Mouse (Mus musculus) neural tube, embryonic 14.5 days (tissue): ENCODE results near the gene Rbms3. TPM values are rescaled to one million over a fixed set of nuclear protein-coding genes. Genes with fewer than 3 reads are reported as not detected.
A peak's percentile ranks its signal among the peaks of the same experiment; 100 is the strongest.

Experiments used
- ATAC-seq: fragments of 200-750 bp; cut with Nextera tagmentation; 2 replicates; pipeline ENCODE4 v1.8.0; 2017; ENCODE audit warnings: low read depth, mild to moderate bottlenecking, moderate TSS enrichment, moderate library complexity
- H3K27ac ChIP-seq: fragments of 300-500 bp; sonication (generic); 2 replicates; pipeline ENCODE4 v1.5.1; 2014; ENCODE audit warnings: low read depth, mild to moderate bottlenecking, control low read depth, low read length, moderate library complexity, mixed read lengths
- H3K27me3 ChIP-seq: fragments of 300-500 bp; sonication (generic); 2 replicates; pipeline ENCODE4 v1.6.1; 2014; ENCODE audit warnings: low read length; ENCODE audit not compliant: control insufficient read depth, insufficient read depth
- H3K36me3 ChIP-seq: fragments of 300-500 bp; sonication (generic); 2 replicates; pipeline ENCODE4 v1.6.1; 2014; ENCODE audit warnings: low read length, mixed read lengths; ENCODE audit not compliant: control insufficient read depth, insufficient read depth
- H3K4me1 ChIP-seq: fragments of 300-500 bp; sonication (generic); 2 replicates; pipeline ENCODE4 v1.6.1; 2014; ENCODE audit warnings: low read length; ENCODE audit not compliant: control insufficient read depth, insufficient read depth
- H3K4me2 ChIP-seq: fragments of 300-500 bp; sonication (generic); 2 replicates; pipeline ENCODE4 v1.6.1; 2014; ENCODE audit warnings: mild to moderate bottlenecking, low read depth, low read length, control low read depth
- H3K4me3 ChIP-seq: fragments of 300-500 bp; sonication (generic); 2 replicates; pipeline ENCODE4 v1.5.1; 2014; ENCODE audit warnings: low read depth, low read length, control low read depth, mixed read lengths
- H3K9ac ChIP-seq: fragments of 300-500 bp; sonication (generic); replicated peaks from 2 replicates; pipeline ENCODE4 v1.6.1; 2014; ENCODE audit warnings: low read depth, mild to moderate bottlenecking, control low read depth, low read length, mixed read lengths
- H3K9me3 ChIP-seq: fragments of 300-500 bp; sonication (generic); 2 replicates; pipeline ENCODE4 v1.6.1; 2016; ENCODE audit warnings: low read length; ENCODE audit not compliant: control insufficient read depth
- WGBS: fragments of 180-500 bp; shearing (Covaris S2); extraction: QIAGEN DNeasy Blood & Tissue Kit; methylation state at CpG from one replicate; pipeline ENCODE4 v1.1.7; 2014; 5-methylcytosine and 5-hydroxymethylcytosine counted together
- polyA plus RNA-seq: library from polyadenylated mRNA; unstranded; fragments of >200 nt; fragmentation: Nextera tagmentation; extraction: Ambion mirVana; gene quantifications from 2 replicates; pipeline ENCODE4 v1.2.1, GENCODE M21; 2014

Rbms3 gene
- polyA plus RNA-seq, 1 experiment from 2014 or later = 79.5 TPM

- no peak overlapping the region for H3K4me3 ChIP-seq
- H3K36me3 ChIP-seq = no peaks in the 10 kb centered on the region
- no peaks in the 10 kb centered on the region for H3K27me3 ChIP-seq
- ATAC-seq = no peak
- no peak overlapping the region for H3K9ac ChIP-seq
- H3K27ac ChIP-seq = no peak overlapping the region
- WGBS = 80% methylated on average over 12 of the region's 12 CpGs
- no peak overlapping the region for H3K4me2 ChIP-seq
- no peaks in the 10 kb centered on the region for H3K9me3 ChIP-seq
- H3K4me1 ChIP-seq = no peaks in the 10 kb centered on the region
Measured at GRCm38 (mm10) chr9:117274846-117275245, 354.9 kb downstream of the Rbms3 start.

GRCm38 (mm10) chr9:117259614-117260013 is 370.1 kb downstream of the Rbms3 start:
- H3K27me3 ChIP-seq = no peaks in the 10 kb centered on the region
- H3K9me3 ChIP-seq = no peaks in the 10 kb centered on the region
- H3K4me1 ChIP-seq = no peaks in the 10 kb centered on the region
- H3K4me2 ChIP-seq = no peak overlapping the region
- no peak overlapping the region for H3K27ac ChIP-seq
- H3K9ac ChIP-seq = no peak overlapping the region
- no peak overlapping the region for H3K4me3 ChIP-seq
- no peaks in the 10 kb centered on the region for H3K36me3 ChIP-seq
- WGBS = 92% methylated on average over 5 of the region's 5 CpGs
- ATAC-seq = no peak

DNA sequence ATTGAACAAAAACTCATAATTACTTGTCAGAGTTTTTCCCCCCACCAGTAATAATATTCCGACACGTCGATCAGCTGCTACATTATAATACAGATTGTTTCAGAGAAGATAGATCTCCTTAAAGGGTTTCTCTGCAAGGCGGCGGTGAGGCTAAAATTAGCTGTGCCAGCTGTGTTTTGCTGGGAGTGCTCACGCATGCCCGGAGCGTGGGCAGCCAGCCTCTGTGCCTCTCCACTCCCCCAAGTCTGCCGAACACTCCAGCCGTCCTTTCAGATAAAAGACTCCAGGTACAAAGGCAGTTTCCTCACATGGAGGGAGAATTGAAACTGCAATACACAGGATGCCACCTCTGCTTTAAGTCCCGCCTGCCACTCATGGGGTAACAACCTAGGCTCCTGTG is 376.4 kb downstream of the Rbms3 start:
- Histone ChIP-seq H3K9me3 (no peaks in the 10 kb centered on the region), H3K9ac (peak overlapping the region; percentile 68; the same call in 1 of the 2 replicates), H3K4me2 (peak overlapping the region; percentile 78), H3K4me3 (peak overlapping the region; percentile 50; the same call in 1 of the 2 replicates), H3K36me3 (no peaks in the 10 kb centered on the region), H3K4me1 (peaks cover 14% of the 10 kb centered on the region), H3K27me3 (no peaks in the 10 kb centered on the region), H3K27ac (no peak overlapping the region)
- ATAC-seq = no peak
- 27% methylated on average over 11 of the region's 11 CpGs for WGBS

DNA sequence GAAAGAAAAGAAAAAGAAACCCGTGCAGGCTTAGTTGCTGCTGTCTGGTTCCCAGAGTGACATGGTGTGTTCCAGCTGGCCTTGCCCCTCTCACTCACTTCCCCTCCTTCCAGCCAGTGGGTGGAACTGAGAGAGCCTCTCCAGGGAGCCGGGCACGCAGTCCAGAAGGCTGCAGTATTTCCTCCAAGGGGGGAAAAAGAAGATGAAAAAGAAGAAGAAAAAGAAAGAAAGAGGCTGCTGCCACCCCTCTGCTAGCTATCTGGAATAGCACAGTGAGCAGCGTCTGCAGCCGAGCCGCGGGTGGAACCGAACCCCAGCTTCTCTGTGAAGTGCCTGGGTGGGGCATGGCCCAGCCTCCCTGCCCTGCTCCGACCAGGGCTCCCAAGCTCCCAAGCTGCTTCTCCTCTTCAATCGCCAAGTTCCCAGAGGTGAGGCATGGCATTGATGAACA is 377.3 kb downstream of the Rbms3 start:
- Histone ChIP-seq H3K4me2 (peak overlapping the region; percentile 78), H3K27ac (peak overlapping the region; percentile 77), H3K9ac (peak overlapping the region; percentile 68), H3K36me3 (no peaks in the 10 kb centered on the region), H3K27me3 (no peaks in the 10 kb centered on the region), H3K4me3 (peak overlapping the region; percentile 50), H3K9me3 (no peaks in the 10 kb centered on the region), H3K4me1 (peaks cover 24% of the 10 kb centered on the region)
- 1% methylated on average over 10 of the region's 10 CpGs for whole genome bisulfite sequencing
- ATAC-seq = peak; percentile 71; the same call in 1 of the 2 replicates

DNA sequence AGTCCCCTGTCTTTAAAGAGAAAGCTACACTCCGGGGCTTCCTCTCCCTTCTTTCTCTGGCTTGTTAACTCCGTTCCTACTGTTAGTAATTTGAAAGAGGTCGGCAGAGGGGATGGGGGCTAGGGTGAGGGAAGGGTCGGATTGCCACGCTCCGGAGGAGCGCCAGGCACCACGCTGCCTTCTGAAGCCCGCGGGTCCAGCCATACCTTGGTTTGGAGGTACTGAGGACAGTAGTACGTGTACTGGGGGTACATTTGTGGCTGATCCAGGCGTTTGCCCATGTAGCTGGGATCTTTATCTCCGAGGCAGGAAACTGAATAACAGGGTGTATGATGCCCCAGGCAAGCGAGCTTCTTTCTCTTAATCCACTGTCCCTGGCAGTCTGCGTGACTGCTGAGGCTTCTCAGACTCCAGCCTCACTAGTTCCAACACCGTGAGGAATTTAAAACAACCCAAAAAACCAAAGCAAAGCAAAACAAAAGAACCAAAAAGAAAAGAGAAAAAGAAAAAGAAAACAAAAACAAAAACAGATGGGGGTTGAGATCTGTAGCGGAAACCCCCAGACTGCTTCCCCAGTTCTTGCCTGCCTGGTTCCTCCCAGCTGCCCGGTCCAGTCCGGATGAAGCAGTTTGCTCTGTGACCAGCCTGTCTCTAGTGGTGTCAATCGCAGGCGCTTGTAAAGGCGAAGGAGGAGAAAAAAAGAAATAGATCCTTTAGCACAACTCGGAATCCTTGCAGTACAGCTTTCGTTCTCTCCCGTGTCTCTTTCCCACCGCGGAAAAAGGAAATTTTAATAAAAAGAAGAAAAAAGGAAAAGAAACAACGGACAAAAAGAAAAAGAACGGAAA is 378.0 kb downstream of the Rbms3 start:
- WGBS = 0% methylated on average over 29 of the region's 29 CpGs
- H3K27me3 ChIP-seq = no peaks in the 10 kb centered on the region
- H3K36me3 ChIP-seq = no peaks in the 10 kb centered on the region
- H3K4me3 ChIP-seq = peak overlapping the region; percentile 50
- H3K4me1 ChIP-seq = peaks cover 30% of the 10 kb centered on the region
- peak; percentile 73; the same call in 1 of the 2 replicates for ATAC-seq
- no peaks in the 10 kb centered on the region for H3K9me3 ChIP-seq
- peak overlapping the region; percentile 77 for H3K27ac ChIP-seq
- H3K9ac ChIP-seq = peak overlapping the region; percentile 68
- peak overlapping the region; percentile 78 for H3K4me2 ChIP-seq

DNA sequence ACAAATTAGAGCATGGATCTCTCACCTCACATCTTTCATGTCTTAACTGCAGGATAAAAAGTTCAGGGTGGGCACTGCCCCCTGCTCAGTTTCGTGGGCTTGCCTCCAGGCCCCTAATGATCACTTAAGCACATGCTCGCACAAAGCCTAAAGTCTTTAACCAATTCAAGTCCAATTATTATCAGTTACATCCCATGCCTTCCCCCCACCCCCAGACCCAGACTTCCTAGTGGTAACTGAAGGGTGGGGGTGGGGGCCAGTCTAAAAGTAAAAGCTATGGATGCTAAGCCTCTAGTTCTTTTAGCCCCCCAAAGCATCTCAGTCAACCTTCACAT is 378.9 kb downstream of the Rbms3 start:
- Histone ChIP-seq H3K4me2 (peak overlapping the region; percentile 78), H3K27ac (peak overlapping the region; percentile 77; the same call in 1 of the 2 replicates), H3K36me3 (no peaks in the 10 kb centered on the region), H3K9me3 (no peaks in the 10 kb centered on the region), H3K9ac (peak overlapping the region; percentile 68), H3K4me3 (peak overlapping the region; percentile 50), H3K4me1 (peaks cover 37% of the 10 kb centered on the region), H3K27me3 (no peaks in the 10 kb centered on the region)
- 7% methylated on average over 2 of the region's 2 CpGs for WGBS
- ATAC-seq = no peak; the same call in 1 of the 2 replicates

- no peak overlapping the region for H3K27ac ChIP-seq
- ATAC-seq = peak; percentile 65
- H3K4me1 ChIP-seq = peaks cover 38% of the 10 kb centered on the region
- H3K27me3 ChIP-seq = no peaks in the 10 kb centered on the region
- peak overlapping the region; percentile 50 for H3K4me3 ChIP-seq
- H3K9me3 ChIP-seq = no peaks in the 10 kb centered on the region
- peak overlapping the region; percentile 68 for H3K9ac ChIP-seq
- H3K36me3 ChIP-seq = no peaks in the 10 kb centered on the region
- 26% methylated on average over 13 of the region's 13 CpGs for WGBS
- H3K4me2 ChIP-seq = peak overlapping the region; percentile 78
Measured at GRCm38 (mm10) chr9:117250036-117250830, 379.5 kb downstream of the Rbms3 start.

DNA sequence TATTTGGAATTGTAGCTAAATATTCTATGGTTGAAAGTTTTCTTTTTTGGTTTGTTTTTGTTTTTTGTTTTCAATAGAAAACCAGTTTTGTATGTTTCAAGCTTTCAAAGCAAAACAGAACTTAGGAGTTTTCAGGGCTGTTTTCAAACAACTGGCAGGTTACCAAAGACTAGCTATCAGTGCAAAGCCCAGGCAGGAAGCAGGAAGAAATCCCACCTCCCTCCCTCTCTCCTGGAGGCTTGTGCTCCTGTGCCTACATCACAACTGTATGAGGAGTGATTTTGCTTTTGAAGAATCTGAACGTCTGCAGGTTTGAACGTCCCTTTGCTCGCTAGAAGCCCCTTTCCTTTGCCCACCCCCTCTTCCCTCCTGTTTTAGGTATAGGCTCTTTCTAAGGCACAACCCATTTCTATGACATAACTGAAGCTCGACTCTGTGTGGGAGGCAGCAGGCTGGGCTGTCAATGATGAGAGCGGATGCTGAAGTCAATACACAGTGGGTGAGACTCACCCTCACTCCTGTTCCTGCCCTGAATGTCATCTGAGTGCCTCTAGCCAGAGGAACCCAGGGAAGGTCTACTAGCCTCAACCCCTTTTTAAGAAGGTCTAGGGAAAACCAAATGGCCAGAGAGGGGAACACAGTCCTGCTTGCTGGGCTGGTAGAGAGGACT is 382.3 kb downstream of the Rbms3 start:
- no peaks in the 10 kb centered on the region for H3K9me3 ChIP-seq
- H3K4me3 ChIP-seq = no peak overlapping the region
- no peaks in the 10 kb centered on the region for H3K27me3 ChIP-seq
- ATAC-seq = no peak
- peaks cover 39% of the 10 kb centered on the region for H3K4me1 ChIP-seq
- WGBS = 27% methylated on average over 5 of the region's 5 CpGs
- 0 out of 2 replicates have a peak overlapping the region, but pooled peaks have one; percentile 22 for H3K9ac ChIP-seq
- no peak overlapping the region for H3K27ac ChIP-seq
- H3K36me3 ChIP-seq = no peaks in the 10 kb centered on the region
- peak overlapping the region; percentile 38 for H3K4me2 ChIP-seq
